Mouse (Mus musculus) myocyte (in vitro differentiated cells): Measurements from ENCODE around the gene Ltbp4.

Experiments
- CEBPB ChIP-seq: IDR thresholded peaks from 2 replicates; pipeline ENCODE4 v1.6.1; 2011; ENCODE audit warnings: mild to moderate bottlenecking, moderate library complexity; ENCODE audit not compliant: poor library complexity, insufficient read depth, severe bottlenecking
- E2F4 ChIP-seq: IDR thresholded peaks from one replicate; pipeline ENCODE4 v1.6.1; 2011; ENCODE audit warnings: mild to moderate bottlenecking, control low read depth, moderate library complexity; ENCODE audit not compliant: insufficient read depth
- MAX ChIP-seq: IDR thresholded peaks from one replicate; pipeline ENCODE4 v1.6.1; 2011; ENCODE audit warnings: low read depth, mild to moderate bottlenecking, control low read depth
- MYOD1 ChIP-seq, 3 experiments: IDR thresholded peaks; one replicate each; pipeline ENCODE4 v1.6.1; 2011; ENCODE audit warnings: control low read depth in 2 of 3, low read depth in 2 of 3, mild to moderate bottlenecking in 2 of 3, moderate library complexity in 1 of 3; ENCODE audit not compliant: insufficient read length in 2 of 3, control insufficient read depth in 1 of 3
- MYOG ChIP-seq, 3 experiments: IDR thresholded peaks; one replicate each; pipeline ENCODE4 v1.6.1; 2011; ENCODE audit warnings: control low read depth in 2 of 3, low read depth in 2 of 3, mild to moderate bottlenecking in 2 of 3; ENCODE audit not compliant: insufficient read length in 2 of 3, control insufficient read depth in 1 of 3, insufficient read depth in 1 of 3
- POLR2A ChIP-seq: IDR thresholded peaks from one replicate; pipeline ENCODE4 v1.6.1; 2011; ENCODE audit warnings: low read depth, mild to moderate bottlenecking, control low read depth, moderate library complexity; ENCODE audit not compliant: insufficient read length
- POLR2AphosphoS2 ChIP-seq: IDR thresholded peaks from one replicate; pipeline ENCODE4 v1.6.1; 2011; ENCODE audit warnings: low read depth, control low read depth; ENCODE audit not compliant: insufficient read length
- REST ChIP-seq: IDR thresholded peaks from one replicate; pipeline ENCODE4 v1.6.1; 2011; ENCODE audit warnings: mild to moderate bottlenecking, control low read depth, moderate library complexity; ENCODE audit not compliant: insufficient read depth, insufficient read length
- SRF ChIP-seq: IDR thresholded peaks from one replicate; pipeline ENCODE4 v1.6.1; 2011; ENCODE audit warnings: low read depth; ENCODE audit not compliant: control insufficient read depth, insufficient read length
- TCF12 ChIP-seq: IDR thresholded peaks from one replicate; pipeline ENCODE4 v1.6.1; 2011; ENCODE audit warnings: mild to moderate bottlenecking, control low read depth; ENCODE audit not compliant: poor library complexity, insufficient read depth, severe bottlenecking
- TCF3 ChIP-seq: IDR thresholded peaks from one replicate; pipeline ENCODE4 v1.6.1; 2011; ENCODE audit warnings: low read depth, control low read depth; ENCODE audit not compliant: insufficient read length
- USF1 ChIP-seq: IDR thresholded peaks from one replicate; pipeline ENCODE4 v1.6.1; 2011; ENCODE audit warnings: low read depth, mild to moderate bottlenecking, control low read depth, moderate library complexity

DNA sequence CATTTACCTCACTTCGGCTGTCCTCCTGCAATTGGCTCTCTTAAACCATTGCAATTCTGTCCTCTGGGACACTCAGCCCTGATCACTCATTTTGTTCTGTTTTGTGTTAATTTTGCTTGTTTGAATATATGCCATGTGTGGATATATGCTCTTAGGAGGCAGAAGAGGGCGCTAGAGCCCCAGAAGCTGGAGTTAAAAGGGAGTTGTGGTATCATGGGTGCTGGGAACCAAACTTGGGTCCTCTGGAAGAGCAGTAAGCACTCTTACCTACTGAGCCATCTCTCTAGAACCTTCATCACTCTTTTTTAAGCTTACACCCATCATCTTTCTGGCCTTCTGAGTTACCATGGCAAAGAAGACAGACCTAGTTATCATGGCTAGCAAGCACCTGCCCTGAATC lies 21.7 kb upstream of the Ltbp4 start:
- TF ChIP-seq POLR2A (no peak), POLR2AphosphoS2 (no peak), CEBPB (no peak), MYOG (IDR thresholded peaks at IDR 0.05; ENCODE audit: control insufficient read depth in 1 of 3, insufficient read depth in 1 of 3, insufficient read length in 2 of 3, low read depth in 2 of 3) (no peak), USF1 (no peak), MYOD1 (IDR thresholded peaks at IDR 0.05; ENCODE audit: control insufficient read depth in 1 of 3, insufficient read length in 2 of 3, low read depth in 2 of 3) (no peak), SRF (no peak), E2F4 (no peak), MAX (no peak), REST (no peak), TCF12 (no peak), TCF3 (no peak)
